Mouse (Mus musculus) midbrain, embryonic 11.5 days (tissue): ENCODE measurements at regions not wholly inside any gene's neighbourhood (a gene's known extent, or its start where the extent isn't known, plus 50 kb on each side); places are given as distances from the start of the nearest gene placed in this dataset.

Experiments used
- ATAC-seq: fragments of 200-750 bp; cut with Nextera tagmentation; 2 replicates; pipeline ENCODE4 v1.8.0; 2017; ENCODE audit warnings: moderate TSS enrichment, moderate library complexity; ENCODE audit not compliant: low FRiP score
- DNase-seq: peaks from one replicate; pipeline ENCODE4 v3.0.0; 2015; ENCODE audit warnings: low spot score; ENCODE audit errors: missing footprints
- H3K27ac ChIP-seq: fragments of 300-500 bp; sonication (generic); 2 replicates; pipeline ENCODE4 v1.5.1; 2014; ENCODE audit warnings: low read depth, low read length
- H3K27me3 ChIP-seq: fragments of 300-500 bp; sonication (generic); 2 replicates; pipeline ENCODE4 v1.6.1; 2014; ENCODE audit warnings: mild to moderate bottlenecking, low read length, moderate library complexity, mixed read lengths; ENCODE audit not compliant: control insufficient read depth, insufficient read depth
- H3K36me3 ChIP-seq: fragments of 300-500 bp; sonication (generic); 2 replicates; pipeline ENCODE4 v1.6.1; 2014; ENCODE audit warnings: mild to moderate bottlenecking, low read length, moderate library complexity, mixed read lengths; ENCODE audit not compliant: control insufficient read depth, insufficient read depth
- H3K4me1 ChIP-seq: fragments of 300-500 bp; sonication (generic); 2 replicates; pipeline ENCODE4 v1.6.1; 2014; ENCODE audit warnings: low read length; ENCODE audit not compliant: control insufficient read depth, insufficient read depth
- H3K4me2 ChIP-seq: fragments of 300-500 bp; sonication (generic); 2 replicates; pipeline ENCODE4 v1.6.1; 2014; ENCODE audit warnings: mild to moderate bottlenecking, moderate library complexity
- H3K4me3 ChIP-seq: fragments of 300-500 bp; sonication (generic); 2 replicates; pipeline ENCODE4 v1.5.1; 2014; ENCODE audit warnings: low read depth, low read length
- H3K9ac ChIP-seq: fragments of 300-500 bp; sonication (generic); 2 replicates; pipeline ENCODE4 v1.6.1; 2014; ENCODE audit warnings: low read length
- H3K9me3 ChIP-seq: fragments of 300-500 bp; sonication (generic); 2 replicates; pipeline ENCODE4 v1.6.1; 2016; ENCODE audit warnings: low read length; ENCODE audit not compliant: control insufficient read depth
- WGBS: fragments of 180-500 bp; shearing (Covaris S2); extraction: QIAGEN DNeasy Blood & Tissue Kit; methylation state at CpG from one replicate; pipeline ENCODE4 v1.1.7; 2014; 5-methylcytosine and 5-hydroxymethylcytosine counted together

GRCm38 (mm10) chr13:16586286-16586685 is 574.6 kb downstream of the Inhba start:
- no peak overlapping the region for H3K27ac ChIP-seq
- H3K27me3 ChIP-seq, result no peaks in the 10 kb centered on the region
- H3K4me1 ChIP-seq, result no peaks in the 10 kb centered on the region
- H3K4me2 ChIP-seq, result no peak overlapping the region
- ATAC-seq (peak; percentile 87), DNase-seq (no peak)
- no peak overlapping the region for H3K4me3 ChIP-seq
- no peaks in the 10 kb centered on the region for H3K9me3 ChIP-seq
- no peaks in the 10 kb centered on the region for H3K36me3 ChIP-seq
- no peak overlapping the region for H3K9ac ChIP-seq

- H3K9ac ChIP-seq, result no peak overlapping the region
- 81% methylated on average over 5 of the region's 5 CpGs for WGBS
- DNase-seq, result no peak
These were observed 608.1 kb downstream of the Inhba start for GRCm38 (mm10) chr13:16619755-16620154.

GRCm38 (mm10) chr13:16626584-16626983 is 614.9 kb downstream of the Inhba start:
- ATAC-seq, result no peak
- no peaks in the 10 kb centered on the region for H3K36me3 ChIP-seq

More at GRCm38 (mm10) chr13:16619755-16620154, 608.1 kb downstream of the Inhba start:
- Histone ChIP-seq H3K4me2 (no peak overlapping the region), H3K9me3 (no peaks in the 10 kb centered on the region), H3K27me3 (no peaks in the 10 kb centered on the region), H3K36me3 (no peaks in the 10 kb centered on the region), H3K4me3 (no peak overlapping the region), H3K27ac (no peak overlapping the region), H3K4me1 (no peaks in the 10 kb centered on the region)
- no peak for ATAC-seq

GRCm38 (mm10) chr13:16633445-16634092 is 621.9 kb downstream of the Inhba start:
- 79% methylated on average over 5 of the region's 5 CpGs for WGBS
- H3K4me2 ChIP-seq, result no peak overlapping the region
- no peaks in the 10 kb centered on the region for H3K36me3 ChIP-seq
- no peak overlapping the region for H3K4me3 ChIP-seq
- no peak for ATAC-seq
- no peak for DNase-seq
- H3K4me1 ChIP-seq, result no peaks in the 10 kb centered on the region
- H3K27me3 ChIP-seq, result no peaks in the 10 kb centered on the region
- H3K9me3 ChIP-seq, result no peaks in the 10 kb centered on the region
- no peak overlapping the region for H3K9ac ChIP-seq
- H3K27ac ChIP-seq, result no peak overlapping the region

More at GRCm38 (mm10) chr13:16626584-16626983, 614.9 kb downstream of the Inhba start:
- no peak for DNase-seq
- Histone ChIP-seq H3K27me3 (no peaks in the 10 kb centered on the region), H3K9me3 (no peaks in the 10 kb centered on the region), H3K4me3 (no peak overlapping the region), H3K4me2 (no peak overlapping the region), H3K4me1 (no peaks in the 10 kb centered on the region), H3K27ac (no peak overlapping the region), H3K9ac (no peak overlapping the region)
- WGBS, result 68% methylated on average over 4 of the region's 4 CpGs

- Histone ChIP-seq H3K4me3 (no peak overlapping the region), H3K4me1 (no peaks in the 10 kb centered on the region), H3K4me2 (no peak overlapping the region), H3K9ac (no peak overlapping the region), H3K27me3 (no peaks in the 10 kb centered on the region), H3K36me3 (no peaks in the 10 kb centered on the region), H3K9me3 (no peaks in the 10 kb centered on the region), H3K27ac (no peak overlapping the region)
- no peak for DNase-seq
- WGBS, result 77% methylated on average over 2 of the region's 2 CpGs
- ATAC-seq, result no peak
These were observed 624.6 kb downstream of the Inhba start for GRCm38 (mm10) chr13:16636251-16636650.

- Histone ChIP-seq H3K9me3 (no peaks in the 10 kb centered on the region), H3K9ac (no peak overlapping the region), H3K27ac (no peak overlapping the region), H3K27me3 (no peaks in the 10 kb centered on the region), H3K4me3 (no peak overlapping the region), H3K4me2 (no peak overlapping the region), H3K4me1 (no peaks in the 10 kb centered on the region), H3K36me3 (no peaks in the 10 kb centered on the region)
- DNase-seq (no peak), ATAC-seq (no peak)
- 88% methylated on average over 3 of the region's 3 CpGs for WGBS
These were observed 630.2 kb downstream of the Inhba start for GRCm38 (mm10) chr13:16641611-16642449.

GRCm38 (mm10) chr13:16642450-16642994 is 630.9 kb downstream of the Inhba start:
- DNase-seq (no peak), ATAC-seq (no peak)
- Histone ChIP-seq H3K9me3 (no peaks in the 10 kb centered on the region), H3K9ac (no peak overlapping the region), H3K27ac (no peak overlapping the region), H3K27me3 (no peaks in the 10 kb centered on the region), H3K4me1 (no peaks in the 10 kb centered on the region), H3K36me3 (no peaks in the 10 kb centered on the region), H3K4me2 (no peak overlapping the region), H3K4me3 (no peak overlapping the region)
- 78% methylated on average over 6 of the region's 6 CpGs for WGBS

- no peaks in the 10 kb centered on the region for H3K4me1 ChIP-seq
- H3K27me3 ChIP-seq, result no peaks in the 10 kb centered on the region
- H3K27ac ChIP-seq, result no peak overlapping the region
- H3K4me3 ChIP-seq, result no peak overlapping the region
- DNase-seq (no peak), ATAC-seq (no peak)
- no peak overlapping the region for H3K9ac ChIP-seq
- H3K4me2 ChIP-seq, result no peak overlapping the region
- H3K9me3 ChIP-seq, result no peaks in the 10 kb centered on the region
- WGBS, result 83% methylated on average over 3 of the region's 3 CpGs
- H3K36me3 ChIP-seq, result no peaks in the 10 kb centered on the region
These were observed 633.7 kb downstream of the Inhba start for GRCm38 (mm10) chr13:16645311-16645710.

GRCm38 (mm10) chr13:16646056-16646455 is 634.4 kb downstream of the Inhba start:
- H3K36me3 ChIP-seq, result no peaks in the 10 kb centered on the region
- no peaks in the 10 kb centered on the region for H3K27me3 ChIP-seq
- ATAC-seq (no peak), DNase-seq (no peak)
- H3K4me2 ChIP-seq, result no peak overlapping the region
- H3K9ac ChIP-seq, result no peak overlapping the region
- H3K4me1 ChIP-seq, result no peaks in the 10 kb centered on the region
- H3K4me3 ChIP-seq, result no peak overlapping the region
- H3K27ac ChIP-seq, result no peak overlapping the region
- H3K9me3 ChIP-seq, result no peaks in the 10 kb centered on the region
